Mouse (Mus musculus) mouse embryonic stem cell (cell line): ENCODE data around the gene Rapgef1.

Source experiments
- in situ Hi-C, 2 experiments: fragments of 300-500 bp; cut with MboI; formaldehyde crosslinking; loops; 1 replicate in 1 of 2; 3 replicates in 1 of 2; pipeline ENCODE4 v1.14.3; 2019 to 2020; ENCODE audit warnings: low sequenced_read_pairs in 2 of 2, low pct_unique_long_range_greater_than_20kb in 1 of 2, mixed read lengths in 1 of 2; ENCODE audit not compliant: unreplicated experiment in 1 of 2

Rapgef1 gene

GRCm38 (mm10) chr2:29666589-29666988, 47.1 kb downstream of the Rapgef1 start:
- in situ Hi-C loops, result no loop called here

GRCm38 (mm10) chr2:29667109-29667508, 47.6 kb downstream of the Rapgef1 start:
- in situ Hi-C loops, result no loop called here

GRCm38 (mm10) chr2:29668011-29668691, 48.6 kb downstream of the Rapgef1 start:
- in situ Hi-C loops, result no loop called here

GRCm38 (mm10) chr2:29668963-29669362, 49.4 kb downstream of the Rapgef1 start:
- in situ Hi-C loops, result no loop called here

GRCm38 (mm10) chr2:29669711-29670110, 50.2 kb downstream of the Rapgef1 start:
- in situ Hi-C loops, result no loop called here

GRCm38 (mm10) chr2:29670231-29670991, 50.9 kb downstream of the Rapgef1 start:
- in situ Hi-C loops, result no loop called here

GRCm38 (mm10) chr2:29671374-29671773, 51.9 kb downstream of the Rapgef1 start:
- in situ Hi-C loops, result no loop called here

GRCm38 (mm10) chr2:29671856-29672255, 52.3 kb downstream of the Rapgef1 start:
- in situ Hi-C loops, result no loop called here

- in situ Hi-C loops, result no loop called here
These were observed 53.4 kb downstream of the Rapgef1 start for GRCm38 (mm10) chr2:29672746-29673536.

GRCm38 (mm10) chr2:29674087-29674486, 54.6 kb downstream of the Rapgef1 start:
- in situ Hi-C loops, result no loop called here

- in situ Hi-C loops, result no loop called here
These were observed 55.0 kb downstream of the Rapgef1 start for GRCm38 (mm10) chr2:29674545-29674944.

- in situ Hi-C loops, result no loop called here
These were observed 56.3 kb downstream of the Rapgef1 start for GRCm38 (mm10) chr2:29675846-29676245.

- in situ Hi-C loops, result no loop called here
These were observed 57.0 kb downstream of the Rapgef1 start for GRCm38 (mm10) chr2:29676513-29676912.

- in situ Hi-C loops, result no loop called here
These were observed 58.3 kb downstream of the Rapgef1 start for GRCm38 (mm10) chr2:29677842-29678241.

GRCm38 (mm10) chr2:29678524-29678923, 59.0 kb downstream of the Rapgef1 start:
- in situ Hi-C loops, result no loop called here

- in situ Hi-C loops, result no loop called here
These were observed 60.4 kb downstream of the Rapgef1 start for GRCm38 (mm10) chr2:29679710-29680584.

- in situ Hi-C loops, result no loop called here
These were observed 63.9 kb downstream of the Rapgef1 start for GRCm38 (mm10) chr2:29683261-29683999.

- in situ Hi-C loops, result no loop called here
These were observed 65.0 kb downstream of the Rapgef1 start for GRCm38 (mm10) chr2:29684498-29684897.
